Mouse (Mus musculus): Measurements from ENCODE around the gene Slc39a8.

- TF ChIP-seq POLR2A (IDR thresholded peaks at IDR 0.05; ENCODE audit: extremely low read depth, insufficient read depth, low read length) = no peak
- TF ChIP-seq CTCF (IDR thresholded peaks at IDR 0.05; ENCODE audit: extremely low read depth, insufficient read depth, low read length) = no peak
Measured at GRCm38 (mm10) chr3:135907028-135907427, 81.9 kb downstream of the Slc39a8 start.

All from cortical plate, adult 2 months (tissue).